Mouse (Mus musculus): ENCODE data around the gene Eps8. TPM values are rescaled to one million over a fixed set of nuclear protein-coding genes. Genes with fewer than 3 reads are reported as not detected.

Eps8 gene
- total RNA-seq, 2 experiments from 2014 or later: 4.3 to 6.9 TPM

DNA sequence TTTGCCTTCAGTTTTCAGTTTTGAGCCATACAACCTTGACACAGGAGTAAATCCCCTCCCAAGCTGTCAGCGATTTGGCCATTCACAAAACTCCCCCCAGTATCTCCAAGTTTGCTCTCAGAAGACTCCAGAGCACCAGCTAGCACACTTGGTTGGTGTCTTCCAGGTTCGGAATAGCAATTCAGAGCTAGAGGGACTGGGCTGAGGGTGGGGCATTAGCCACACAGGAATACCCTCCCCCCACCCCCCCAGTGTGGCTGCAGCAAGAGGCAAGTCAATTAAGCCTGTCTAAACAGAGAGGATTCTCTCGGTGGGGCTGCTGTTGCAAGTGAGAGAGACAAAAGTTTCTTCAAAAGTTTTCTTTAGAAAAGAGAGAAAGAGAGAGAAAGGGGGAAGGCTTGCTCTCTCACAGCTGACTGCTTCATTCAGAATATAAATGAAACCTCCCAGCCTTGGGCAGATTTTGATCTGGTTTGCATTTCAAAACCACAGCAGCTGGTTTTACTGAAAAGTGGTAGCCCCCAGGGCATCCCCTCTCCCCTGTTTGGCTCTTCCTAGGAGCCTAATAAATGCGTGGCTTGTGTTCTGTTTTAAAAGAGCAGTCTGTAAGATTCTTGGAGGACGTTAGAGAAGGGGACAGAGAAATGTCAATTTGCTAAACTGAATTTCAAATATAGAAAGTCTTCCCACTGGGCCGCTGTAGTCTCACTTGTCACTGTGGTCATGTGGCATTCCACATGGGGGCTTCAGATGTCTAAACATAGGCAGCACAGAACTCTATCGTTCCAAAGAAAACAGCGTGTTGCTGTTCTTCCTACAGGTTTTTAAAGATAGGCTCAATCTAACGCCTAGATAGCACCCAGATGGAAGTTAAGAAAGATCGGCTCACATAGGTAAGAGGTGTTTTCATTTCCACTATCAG, 112.2 kb downstream of the Eps8 start:
- TF ChIP-seq CTCF (IDR thresholded peaks at IDR 0.05): no peak
- intact Hi-C loops (cut with DNase I): no loop called here
- no peak overlapping the region for H3K27ac ChIP-seq
- H3K4me3 ChIP-seq: no peak overlapping the region
- DNase-seq: no peak

- no peak for TF ChIP-seq CTCF (IDR thresholded peaks at IDR 0.05)
- H3K4me3 ChIP-seq: no peak overlapping the region
- no peak overlapping the region for H3K27ac ChIP-seq
- no peak for DNase-seq
- intact Hi-C loops (cut with DNase I): no loop called here
These were observed 113.2 kb downstream of the Eps8 start for GRCm38 (mm10) chr6:137541216-137542176.

- H3K27ac ChIP-seq: no peak overlapping the region
- no peak for TF ChIP-seq CTCF (IDR thresholded peaks at IDR 0.05)
- DNase-seq: no peak
- intact Hi-C loops (cut with DNase I): no loop called here
- no peak overlapping the region for H3K4me3 ChIP-seq
These were observed 113.9 kb downstream of the Eps8 start for GRCm38 (mm10) chr6:137540800-137541199.

- intact Hi-C loops (cut with DNase I): no loop called here
- Histone ChIP-seq H3K27ac (no peak overlapping the region), H3K4me3 (no peak overlapping the region)
- no peak for TF ChIP-seq CTCF (IDR thresholded peaks at IDR 0.05)
- no peak for DNase-seq
These were observed 114.3 kb downstream of the Eps8 start for GRCm38 (mm10) chr6:137540346-137540745.

GRCm38 (mm10) chr6:137539219-137539618, 115.5 kb downstream of the Eps8 start:
- TF ChIP-seq CTCF (IDR thresholded peaks at IDR 0.05): no peak
- intact Hi-C loops (cut with DNase I): no loop called here
- Histone ChIP-seq H3K27ac (no peak overlapping the region), H3K4me3 (no peak overlapping the region)
- DNase-seq: no peak

DNA sequence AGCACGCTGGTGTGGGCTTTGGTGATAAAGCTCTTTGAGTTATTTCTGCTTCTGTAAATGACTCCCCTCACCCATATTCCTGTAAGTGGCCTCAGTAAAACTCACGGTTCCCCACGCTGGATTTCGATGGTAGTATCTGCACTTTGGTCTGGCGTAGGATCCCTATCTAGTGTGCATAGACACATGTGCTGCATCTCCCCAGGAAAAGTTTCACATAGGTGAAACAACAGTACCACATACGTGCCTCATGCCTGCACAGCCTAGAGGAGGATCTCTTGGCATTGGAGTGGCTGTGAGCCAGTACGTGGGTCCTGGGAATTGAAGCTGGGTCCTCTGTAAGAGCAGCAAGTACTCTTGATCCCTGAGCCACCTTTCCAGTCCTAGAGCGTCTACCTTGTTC, 121.9 kb downstream of the Eps8 start:
- no peak for TF ChIP-seq CTCF (IDR thresholded peaks at IDR 0.05)
- intact Hi-C loops (cut with DNase I): no loop called here
- Histone ChIP-seq H3K27ac (no peak overlapping the region), H3K4me3 (no peak overlapping the region)
- no peak for DNase-seq

DNA sequence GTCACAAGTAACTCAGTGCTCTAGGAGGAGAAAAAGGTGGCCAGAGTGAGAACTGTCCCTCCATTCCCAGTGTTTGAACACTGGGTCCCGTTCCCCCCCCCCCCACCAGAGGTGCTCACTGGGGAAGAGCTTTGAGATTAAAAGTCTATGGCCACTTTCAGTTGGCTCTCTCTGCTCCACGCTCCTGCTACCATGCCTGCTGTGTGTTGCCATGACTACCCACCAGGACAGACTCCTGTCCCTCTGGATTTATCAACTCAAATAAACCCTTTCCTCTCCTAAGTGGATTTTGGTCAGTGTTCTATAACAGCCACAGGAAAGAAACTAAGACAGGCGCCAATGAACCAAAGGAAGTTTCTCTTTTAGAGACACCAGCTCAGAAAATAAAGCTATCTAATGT, 128.9 kb downstream of the Eps8 start:
- intact Hi-C loops (cut with DNase I): no loop called here
- no peak for DNase-seq
- TF ChIP-seq CTCF (IDR thresholded peaks at IDR 0.05): no peak
- H3K4me3 ChIP-seq: no peak overlapping the region
- no peak overlapping the region for H3K27ac ChIP-seq

GRCm38 (mm10) chr6:137520343-137520704, 134.4 kb downstream of the Eps8 start:
- TF ChIP-seq CTCF (IDR thresholded peaks at IDR 0.05): no peak
- H3K27ac ChIP-seq: no peak overlapping the region
- DNase-seq: no peak
- intact Hi-C loops (cut with DNase I): no loop called here
- H3K4me3 ChIP-seq: no peak overlapping the region

DNA sequence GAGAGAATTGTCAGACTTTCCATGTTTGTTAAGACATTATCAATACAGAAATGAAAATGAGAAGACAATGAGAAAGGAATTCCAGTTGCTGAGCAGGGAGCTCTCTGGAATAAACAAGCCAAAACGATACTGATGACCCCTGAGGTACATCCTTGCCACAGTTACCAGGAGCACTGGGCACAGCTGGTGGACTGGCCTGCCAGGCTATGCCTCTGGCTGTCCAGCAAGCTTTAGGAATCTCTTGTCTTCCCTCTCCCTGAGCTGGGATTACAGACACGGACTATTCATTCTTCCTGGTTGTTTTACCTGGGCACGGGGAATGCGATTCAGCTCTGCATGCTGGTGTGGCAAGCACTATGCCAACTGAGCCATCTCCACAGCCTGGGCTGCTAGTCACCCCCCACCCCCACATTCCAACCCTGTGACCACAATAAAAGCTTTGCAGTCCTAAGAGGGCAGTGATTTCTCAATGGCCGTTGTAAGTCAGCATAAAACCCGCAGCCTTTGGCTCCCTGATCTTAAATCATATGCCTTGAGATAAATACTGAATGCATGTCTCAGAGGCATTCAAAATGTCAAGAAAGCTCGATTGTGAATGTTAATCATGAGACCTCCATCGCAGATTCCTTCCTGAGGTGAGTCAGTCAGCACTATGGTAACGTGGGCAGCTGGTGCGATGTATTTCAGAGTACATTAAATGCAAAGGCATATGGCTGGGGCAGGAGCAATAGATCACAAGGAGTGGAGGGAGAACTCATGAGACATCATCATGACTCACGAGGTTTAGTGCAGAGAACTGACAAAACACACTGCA, 134.9 kb downstream of the Eps8 start:
- H3K4me3 ChIP-seq: no peak overlapping the region
- intact Hi-C loops (cut with DNase I): no loop called here
- no peak overlapping the region for H3K27ac ChIP-seq
- DNase-seq: no peak
- no peak for TF ChIP-seq CTCF (IDR thresholded peaks at IDR 0.05)

GRCm38 (mm10) chr6:137514872-137515271, 139.8 kb downstream of the Eps8 start:
- DNase-seq: no peak
- H3K27ac ChIP-seq: no peak overlapping the region
- TF ChIP-seq CTCF (IDR thresholded peaks at IDR 0.05): no peak
- no peak overlapping the region for H3K4me3 ChIP-seq
- intact Hi-C loops (cut with DNase I): no loop called here

- H3K27ac ChIP-seq: no peak overlapping the region
- no peak for DNase-seq
- no peak for TF ChIP-seq CTCF (IDR thresholded peaks at IDR 0.05)
These were observed 141.9 kb downstream of the Eps8 start for GRCm38 (mm10) chr6:137512753-137513152.

GRCm38 (mm10) chr6:137509341-137510045, 145.2 kb downstream of the Eps8 start:
- DNase-seq: no peak

More at GRCm38 (mm10) chr6:137512753-137513152, 141.9 kb downstream of the Eps8 start:
- intact Hi-C loops (cut with DNase I): no loop called here
- H3K4me3 ChIP-seq: no peak overlapping the region

More at GRCm38 (mm10) chr6:137509341-137510045, 145.2 kb downstream of the Eps8 start:
- intact Hi-C loops (cut with DNase I): no loop called here
- no peak overlapping the region for H3K4me3 ChIP-seq
- H3K27ac ChIP-seq: no peak overlapping the region
- no peak for TF ChIP-seq CTCF (IDR thresholded peaks at IDR 0.05)

All from gastrocnemius, adult 2 months (tissue).